Mouse (Mus musculus) layer of hippocampus, postnatal 10 days (tissue): Measurements from ENCODE around the gene Swsap1. TPM values are rescaled to one million over a fixed set of nuclear protein-coding genes. Genes with fewer than 3 reads are reported as not detected.

ENCODE experiments used
- DNase-seq, 2 experiments: peaks; one replicate each; pipeline ENCODE4 v3.0.0; 2021; ENCODE audit warnings: low spot score in 2 of 2
- long read RNA-seq: library from polyadenylated mRNA; stranded (forward); transcript quantifications from one replicate; pipeline ENCODE4 v2.0.0, GENCODE M21; 2023
- total RNA-seq, 2 experiments: library from RNA; stranded (reverse); gene quantifications; 2 replicates each; pipeline ENCODE4 v1.2.3; 2021

Gene Swsap1
- 10 to 100 TPM; 13.5 to 14.5 TPM for total RNA-seq
- long read RNA-seq, transcript Swsap1-201 (2 exons, 1,838 nt): major isoform, 20 of 22 reads
- long read RNA-seq, partial matches to known transcripts: 1 of 22 reads
- long read RNA-seq, other reads (novel, unspliced or antisense): 1 of 22 reads

DNA sequence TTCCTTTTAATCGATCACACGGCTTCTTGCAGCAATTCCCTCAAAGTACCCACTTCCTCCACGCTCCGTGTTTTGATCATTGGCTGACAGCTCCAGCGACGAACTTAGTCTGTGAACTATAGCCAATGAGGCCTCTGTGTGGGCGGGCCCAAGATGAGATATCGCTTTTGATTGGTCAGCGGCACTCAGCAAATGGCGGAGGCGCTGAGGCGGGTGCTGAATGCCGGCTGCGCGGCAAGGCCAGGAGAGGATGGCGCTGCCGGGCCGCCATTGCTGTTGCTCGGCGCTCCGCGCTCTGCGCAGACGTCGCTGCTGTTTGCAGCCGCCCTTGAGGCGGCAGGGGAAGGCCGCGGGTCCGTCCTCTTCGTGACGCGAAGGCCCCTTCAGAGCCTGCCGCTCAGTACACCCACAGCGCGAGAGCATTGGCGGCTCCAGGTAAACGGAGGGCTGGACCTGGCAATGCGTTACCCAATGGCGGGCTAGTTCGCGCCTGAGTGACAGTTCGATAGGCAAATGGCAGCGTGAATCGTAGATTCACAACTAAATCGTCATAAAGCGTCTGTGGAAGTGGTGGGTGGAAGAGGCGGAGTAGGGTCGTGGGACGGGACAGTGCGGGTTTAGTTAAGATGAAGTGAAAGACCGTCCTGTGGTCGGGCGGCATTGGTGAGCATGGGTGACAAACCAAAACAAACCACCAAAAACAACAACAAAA, at the start of gene Swsap1:
Gene Swsap1 (plus strand): TSS at position 186 of the 712 bp plus-strand sequence.
- peak; percentile 100 for DNase-seq

GRCm38 (mm10) chr9:21908216-21908615, 47.3 kb upstream of the Swsap1 start:
- no peak for DNase-seq

DNA sequence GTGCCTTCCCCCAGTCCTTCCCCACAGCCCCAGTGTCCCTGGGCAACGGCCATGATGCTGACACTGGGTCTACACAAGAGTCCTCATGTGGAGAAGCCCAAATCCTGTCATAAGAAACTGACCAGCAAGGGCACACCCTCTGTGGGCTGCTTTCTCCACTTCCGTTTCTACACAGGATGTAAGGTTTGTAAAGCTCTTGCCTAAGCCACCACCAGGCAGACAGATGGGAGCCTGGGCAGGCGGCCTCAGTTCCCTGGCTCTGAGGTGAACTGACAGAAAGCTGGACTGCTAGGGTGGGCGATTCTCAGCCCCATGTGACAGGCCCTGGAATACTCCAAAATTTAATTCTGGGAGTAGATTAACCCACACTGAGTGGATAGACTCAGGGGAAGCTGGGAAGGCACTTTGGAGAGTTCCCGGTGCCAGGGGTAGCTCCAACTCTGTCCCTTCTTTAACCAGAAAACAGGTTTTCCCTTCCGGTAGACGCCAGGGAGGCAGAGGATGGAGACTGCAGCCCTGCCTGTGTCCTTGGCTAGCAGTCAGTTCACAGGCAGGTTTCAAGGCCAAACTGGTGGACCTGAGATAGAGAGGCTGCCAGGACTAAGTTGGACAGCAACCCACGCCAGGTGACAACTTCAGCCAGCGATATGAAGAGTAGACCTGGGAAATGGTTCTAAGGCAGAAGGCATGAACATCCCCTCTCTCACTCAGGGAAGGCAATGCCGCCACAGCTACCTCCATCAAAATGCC, 45.9 kb upstream of the Swsap1 start:
- no peak for DNase-seq

DNA sequence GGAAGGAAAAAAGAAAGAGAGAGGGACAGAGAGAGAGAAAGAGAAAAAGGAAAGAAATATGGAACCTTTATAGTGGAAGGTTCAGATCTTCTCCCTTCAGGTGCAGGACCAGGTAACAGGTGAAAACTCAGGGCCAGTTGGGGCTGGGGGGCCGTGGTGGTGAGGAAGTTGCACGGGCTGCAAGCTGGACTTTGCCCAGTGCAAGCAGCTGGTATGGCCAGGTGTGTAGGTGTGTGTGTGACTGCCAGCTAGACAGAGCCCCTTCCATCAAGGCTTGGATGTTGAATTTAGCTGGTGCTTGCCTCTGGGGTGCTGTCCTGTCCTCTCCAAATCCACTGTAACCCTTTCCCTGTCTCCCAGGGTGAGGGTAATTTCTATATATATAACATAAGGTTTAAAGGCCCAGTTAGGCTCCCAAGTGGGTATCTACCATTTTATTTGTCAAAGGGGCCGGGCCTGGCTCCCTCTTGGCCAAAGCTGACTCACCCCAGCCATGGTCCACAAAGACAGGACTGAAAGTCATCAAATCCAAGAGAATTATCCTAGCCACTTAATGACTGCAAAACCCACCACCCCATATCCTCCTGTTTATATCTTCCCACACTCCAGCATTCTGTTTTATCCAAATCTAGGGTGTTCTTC, 38.6 kb upstream of the Swsap1 start:
- DNase-seq: peak in 1 of 2 experiments; percentile 27

- DNase-seq: peak; percentile 73 to 78
Measured at GRCm38 (mm10) chr9:21917493-21918034, 38.0 kb upstream of the Swsap1 start.

GRCm38 (mm10) chr9:21918035-21918592, 37.4 kb upstream of the Swsap1 start, which contains the start of gene Rab3d:
Gene Rab3d, minus strand, starts transcription at chr9:21918192.
- peak; percentile 86 to 91 for DNase-seq

DNA sequence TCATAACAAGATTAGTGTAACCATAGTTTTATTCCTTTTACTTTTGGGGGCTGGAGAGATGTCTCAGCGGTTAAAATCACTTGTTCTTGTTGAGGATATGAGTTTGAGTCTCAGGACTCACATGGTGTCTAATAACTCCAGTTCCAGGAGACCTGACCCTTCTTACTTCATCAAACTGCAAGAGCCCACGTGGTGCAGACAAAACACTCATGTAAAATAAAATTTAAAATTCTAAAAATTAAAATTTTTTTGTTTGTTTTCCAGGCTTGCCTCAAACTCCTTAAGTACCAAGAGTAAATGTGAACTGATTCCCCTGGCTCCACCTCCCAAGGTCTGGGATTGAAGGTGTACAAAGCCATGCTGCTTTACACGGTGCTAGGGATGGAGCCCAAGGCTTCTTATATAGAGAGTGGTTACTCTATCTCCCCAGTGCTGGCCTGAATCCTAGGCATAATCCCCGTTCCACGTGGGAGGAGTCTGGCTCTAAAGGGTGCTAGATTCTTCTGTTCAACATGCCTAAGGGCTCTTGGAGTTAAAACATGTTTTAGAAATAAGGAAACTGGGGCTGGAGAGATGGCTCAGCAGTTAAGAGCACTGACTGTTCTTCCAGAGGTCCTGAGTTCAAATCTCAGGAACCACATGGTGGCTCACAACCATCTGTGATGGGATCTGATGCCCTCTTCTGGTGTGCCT, 36.7 kb upstream of the Swsap1 start:
- peak in 1 of 2 experiments; percentile 22 for DNase-seq

DNA sequence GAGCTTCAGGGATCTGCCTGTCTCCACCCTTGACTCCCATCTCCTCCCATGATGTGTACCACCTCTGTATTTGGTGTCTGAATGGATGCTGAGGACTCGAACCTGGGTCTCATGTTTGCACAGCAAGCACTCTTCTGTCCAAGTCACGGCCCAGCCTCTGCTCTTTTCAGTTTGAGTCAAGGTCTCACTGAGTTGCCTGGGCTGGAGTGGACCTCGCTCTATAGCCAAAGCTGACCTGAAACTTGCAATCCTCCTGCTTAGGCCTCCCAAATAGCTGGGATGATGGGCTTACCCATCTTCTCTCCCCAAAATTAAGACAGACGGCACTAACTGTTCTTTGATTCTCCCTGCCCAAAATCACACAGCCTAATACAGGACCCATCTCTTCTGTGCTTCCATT, 32.5 kb upstream of the Swsap1 start:
- DNase-seq: no peak

- DNase-seq: no peak
Measured at GRCm38 (mm10) chr9:21923490-21924098, 32.0 kb upstream of the Swsap1 start.

GRCm38 (mm10) chr9:21924099-21924493, 31.5 kb upstream of the Swsap1 start:
- DNase-seq: no peak

- DNase-seq: no peak
Measured at GRCm38 (mm10) chr9:21925034-21925433, 30.5 kb upstream of the Swsap1 start.

DNA sequence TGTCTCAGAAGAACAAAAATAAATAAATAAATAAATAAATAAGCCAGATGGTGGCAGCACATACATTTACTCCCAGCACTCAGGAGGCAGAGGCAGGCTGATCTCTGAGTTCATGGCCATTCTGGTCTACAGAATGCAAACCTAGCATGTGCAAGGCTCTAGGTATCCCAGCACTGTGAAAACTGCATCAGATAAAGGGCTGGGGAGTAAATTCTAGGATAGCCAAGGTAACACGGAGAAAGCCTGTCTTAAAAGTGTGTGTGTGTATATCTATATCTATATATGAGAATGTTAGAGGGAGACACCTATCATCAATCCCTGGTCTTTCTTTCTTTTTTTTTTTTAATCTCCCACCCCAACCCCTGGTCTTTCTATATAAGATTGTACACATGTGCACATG, 30.0 kb upstream of the Swsap1 start:
- DNase-seq: no peak

DNA sequence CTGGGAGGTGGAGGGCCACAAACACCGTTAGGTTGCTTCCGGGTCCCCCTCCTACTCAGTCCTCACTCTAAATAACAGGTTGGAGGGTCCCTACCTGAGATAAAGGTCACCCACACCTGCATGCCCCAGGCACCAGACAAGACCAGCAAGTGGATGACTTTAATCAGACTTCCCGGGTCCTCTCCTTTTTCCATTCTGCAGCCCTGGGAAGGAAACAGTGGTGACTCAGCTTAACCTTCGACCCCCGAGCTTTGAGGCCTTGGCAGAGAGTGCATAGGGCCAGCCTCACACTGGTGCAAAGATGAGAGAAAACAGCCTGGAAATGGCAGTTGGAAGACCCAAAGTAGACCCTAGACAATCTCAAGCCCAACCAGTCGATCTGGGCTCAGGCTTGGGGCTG, 29.4 kb upstream of the Swsap1 start:
- no peak for DNase-seq

- DNase-seq: peak in 1 of 2 experiments; percentile 27
Measured at GRCm38 (mm10) chr9:21926784-21927183, 28.8 kb upstream of the Swsap1 start.

GRCm38 (mm10) chr9:21927208-21927753, 28.3 kb upstream of the Swsap1 start, which contains the start of the genes Ccdc159 and Tmem205:
Gene Ccdc159, plus strand, starts transcription at chr9:21927471.
Gene Tmem205, minus strand, starts transcription at chr9:21927556.
- peak; percentile 85 to 88 for DNase-seq

- DNase-seq: no peak
Measured at GRCm38 (mm10) chr9:21929208-21929607, 26.3 kb upstream of the Swsap1 start.

DNA sequence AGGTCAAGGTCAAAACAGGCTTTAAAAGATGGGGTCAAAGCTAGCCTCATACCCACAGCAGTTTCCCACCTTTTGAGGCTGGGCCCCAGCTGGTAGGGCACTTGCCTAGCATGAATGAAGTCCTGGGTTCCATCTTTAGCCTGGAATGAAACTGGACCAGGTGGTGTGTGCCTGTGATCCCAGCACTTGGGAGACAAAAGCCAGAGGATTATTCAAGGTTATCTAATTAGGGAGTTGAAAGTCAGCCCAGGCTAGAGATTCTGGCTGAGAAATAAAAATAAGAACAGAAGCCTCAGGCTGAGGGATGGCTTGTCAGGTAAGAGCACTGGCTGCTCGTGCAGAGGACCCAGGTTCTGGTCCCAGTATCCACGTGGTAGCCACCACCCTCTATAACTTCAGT, 23.5 kb upstream of the Swsap1 start:
- DNase-seq: no peak

DNA sequence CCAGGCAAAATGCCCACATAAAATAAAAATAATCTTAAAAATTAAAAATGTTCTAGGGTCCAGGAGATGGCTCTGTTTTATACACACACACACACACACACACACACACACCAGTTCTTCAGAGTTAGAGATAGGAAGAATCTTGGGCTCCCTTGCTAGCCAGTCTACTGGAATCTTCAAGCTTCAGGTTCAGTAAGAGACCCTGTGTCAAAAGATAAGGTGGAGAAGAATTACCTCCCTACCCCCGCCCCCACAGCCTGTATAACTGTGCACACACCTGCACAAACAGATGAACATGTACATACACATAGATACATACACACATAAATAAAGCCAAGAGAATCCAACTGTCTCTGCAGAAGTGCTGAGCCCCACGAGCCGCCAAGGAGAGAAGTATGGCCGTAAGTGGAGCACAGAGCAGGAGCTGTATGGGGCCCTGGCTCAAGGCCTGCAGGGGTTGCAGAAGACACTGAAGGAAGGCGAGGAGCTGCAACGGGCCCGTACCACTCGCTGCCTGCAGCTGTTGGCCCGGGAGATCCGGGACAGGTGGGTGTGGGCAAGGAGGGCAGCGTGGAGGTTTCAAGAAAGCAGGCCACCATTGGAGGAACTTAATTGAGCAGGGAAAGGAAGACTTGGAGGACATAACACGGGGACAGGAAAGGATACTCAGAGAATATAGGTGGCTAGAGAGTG, 23.0 kb upstream of the Swsap1 start:
- DNase-seq: no peak

GRCm38 (mm10) chr9:21934021-21934420, 21.5 kb upstream of the Swsap1 start:
- no peak for DNase-seq
